In the genomic region with DNA sequence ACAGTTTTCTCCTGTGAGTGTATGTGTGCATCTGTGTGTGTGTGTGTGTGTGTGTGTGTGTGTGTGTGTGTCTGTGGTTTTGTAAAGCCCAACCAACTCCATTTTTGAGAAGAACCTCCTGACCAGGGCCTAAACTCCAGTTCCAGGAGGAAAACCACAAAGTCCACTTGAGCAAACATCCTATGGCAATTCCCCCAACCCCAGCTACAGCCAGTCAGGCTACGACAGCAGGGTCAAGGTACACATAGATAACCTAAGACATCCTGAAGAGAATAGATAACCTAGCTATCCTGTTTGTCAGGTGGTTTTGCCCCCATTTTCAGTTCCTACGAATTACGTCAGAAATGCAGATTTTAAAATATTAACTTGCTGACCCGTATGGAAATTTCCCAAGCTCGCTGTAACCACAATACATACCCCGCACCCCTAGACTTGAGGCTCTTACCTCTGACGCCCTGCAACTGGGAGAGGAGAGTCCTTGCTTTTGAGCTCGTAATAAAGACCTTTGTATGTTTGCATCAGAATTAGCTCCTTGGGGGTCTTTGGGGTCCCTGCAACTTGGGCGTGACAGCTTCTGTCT, we compare ENCODE assay signal across 1 mouse cellular context.
A peak's percentile ranks its signal among the peaks of the same experiment; 100 is the strongest.
TF ChIP-seq lines count a peak whose summit lies in the region.

No protein-coding gene starts in this region.

TF ChIP-seq in MEL, 35 proteins besides CTCF, POLR2A, EP300 and RAD21 (continued from another document):
- TF ChIP-seq SMC3 (IDR thresholded peaks at IDR 0.05; ENCODE audit: low read depth, low read length) (no peak), ZKSCAN1 (IDR thresholded peaks at IDR 0.05; ENCODE audit: low read depth, low read length) (no peak), TCF12 (IDR thresholded peaks at IDR 0.05; ENCODE audit: low read depth, low read length) (peak; percentile 32; the same call in 1 of the 2 replicates), RCOR1 (IDR thresholded peaks at IDR 0.05; ENCODE audit: low read depth, low read length) (no peak), CHD2 (IDR thresholded peaks at IDR 0.05; ENCODE audit: low read length) (no peak), CHD1 (IDR thresholded peaks at IDR 0.05; ENCODE audit: low read depth, low read length) (no peak), KAT2A (conservative IDR thresholded peaks at IDR 0.05; ENCODE audit: low read depth, low read length) (no peak), BHLHE40 (IDR thresholded peaks at IDR 0.05; ENCODE audit: borderline replicate concordance, low read depth, low read length) (no peak), GATA1 (IDR thresholded peaks at IDR 0.05; ENCODE audit: low read depth, low read length) (0 out of 2 replicates have a peak, but pooled peaks have one; percentile 20), TAL1 (IDR thresholded peaks at IDR 0.05; ENCODE audit: low read length) (peak; percentile 46; the same call in 1 of the 2 replicates), NRF1 (IDR thresholded peaks at IDR 0.05; ENCODE audit: insufficient read depth, low read depth, low read length, poor library complexity, severe bottlenecking) (no peak), E2F4 (IDR thresholded peaks at IDR 0.05; ENCODE audit: borderline replicate concordance, low read depth, low read length) (no peak), USF1 (IDR thresholded peaks at IDR 0.05; ENCODE audit: low read depth, low read length) (no peak), POLR2AphosphoS5 (IDR thresholded peaks at IDR 0.05; ENCODE audit: borderline replicate concordance, low read depth, low read length) (no peak), UBTF (IDR thresholded peaks at IDR 0.05; ENCODE audit: borderline replicate concordance, insufficient read depth, low read depth, low read length) (no peak)
